Mouse (Mus musculus) macrophage (primary cell): ENCODE data around the gene Lman2. TPM values are rescaled to one million over a fixed set of nuclear protein-coding genes. Genes with fewer than 3 reads are reported as not detected.

Experiments used
- H3K27ac ChIP-seq: fragments of 350-480 bp; formaldehyde crosslinking; 2 replicates; pipeline ENCODE4 v1.9.0; 2021
- H3K36me3 ChIP-seq: fragments of 350-480 bp; formaldehyde crosslinking; 2 replicates; pipeline ENCODE4 v1.9.0; 2021; ENCODE audit errors: inconsistent target
- H3K4me3 ChIP-seq: fragments of 350-480 bp; formaldehyde crosslinking; 2 replicates; pipeline ENCODE4 v1.9.0; 2021; ENCODE audit errors: inconsistent target
- H3K79me2 ChIP-seq: fragments of 350-480 bp; formaldehyde crosslinking; 2 replicates; pipeline ENCODE4 v1.9.0; 2021; ENCODE audit errors: inconsistent target
- WGBS: methylation state at CpG from one replicate; pipeline ENCODE4 v1.1.7; 2026; ENCODE audit warnings: inconsistent platforms; ENCODE audit not compliant: missing documents; 5-methylcytosine and 5-hydroxymethylcytosine counted together
- polyA plus RNA-seq: library from polyadenylated mRNA; stranded (reverse); fragments of 250-400 nt; gene quantifications from 3 replicates; pipeline ENCODE4 v1.2.4, GENCODE M21; 2018; ENCODE audit warnings: inconsistent platforms

The Lman2 gene
- polyA plus RNA-seq, 1 experiment from 2014 or later = 69.2 TPM

DNA sequence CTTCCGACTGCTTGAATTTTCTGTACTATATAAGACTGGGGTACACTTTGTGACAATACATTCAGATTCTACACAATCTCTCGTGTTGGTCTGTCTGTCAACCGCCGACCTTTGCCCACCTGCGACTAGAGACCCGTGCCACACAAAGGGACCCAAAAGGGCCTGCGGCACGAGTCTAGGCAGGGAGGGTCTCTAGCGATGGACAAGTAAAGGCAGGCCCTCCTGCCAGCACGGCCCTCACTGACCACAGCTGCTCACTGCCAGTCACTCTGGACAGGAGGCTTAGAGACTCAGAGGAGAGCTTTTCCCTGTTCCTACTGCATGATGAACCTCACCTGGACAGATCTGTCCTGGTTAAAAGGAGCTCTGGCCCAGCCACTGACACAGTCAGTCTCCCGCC lies 20.1 kb downstream of the Lman2 start:
- H3K27ac ChIP-seq = no peak overlapping the region
- H3K79me2 ChIP-seq = no peaks in the 10 kb centered on the region
- H3K4me3 ChIP-seq = no peak overlapping the region
- WGBS = 80% methylated on average over 9 of the region's 11 CpGs
- H3K36me3 ChIP-seq = peaks cover 27% of the 10 kb centered on the region

- no peak overlapping the region for H3K27ac ChIP-seq
- 54% methylated on average over 2 of the region's 2 CpGs for WGBS
Measured at GRCm38 (mm10) chr13:55339259-55339658, 23.3 kb downstream of the Lman2 start.

GRCm38 (mm10) chr13:55338131-55339054 lies 24.2 kb downstream of the Lman2 start:
- Histone ChIP-seq H3K79me2 (no peaks in the 10 kb centered on the region), H3K36me3 (no peaks in the 10 kb centered on the region), H3K4me3 (no peak overlapping the region), H3K27ac (no peak overlapping the region)
- 83% methylated on average over 12 of the region's 12 CpGs for WGBS

More at GRCm38 (mm10) chr13:55339259-55339658, 23.3 kb downstream of the Lman2 start:
- Histone ChIP-seq H3K36me3 (no peaks in the 10 kb centered on the region), H3K4me3 (no peak overlapping the region), H3K79me2 (no peaks in the 10 kb centered on the region)

GRCm38 (mm10) chr13:55337341-55337975 lies 25.1 kb downstream of the Lman2 start:
- Histone ChIP-seq H3K79me2 (no peaks in the 10 kb centered on the region), H3K36me3 (no peaks in the 10 kb centered on the region), H3K27ac (no peak overlapping the region), H3K4me3 (no peak overlapping the region)
- WGBS = 95% methylated on average over 10 of the region's 10 CpGs

- WGBS = 95% methylated on average over 4 of the region's 4 CpGs
- Histone ChIP-seq H3K27ac (no peak overlapping the region), H3K4me3 (no peak overlapping the region), H3K36me3 (no peaks in the 10 kb centered on the region), H3K79me2 (no peaks in the 10 kb centered on the region)
Measured at GRCm38 (mm10) chr13:55335701-55336100, 26.9 kb downstream of the Lman2 start.

DNA sequence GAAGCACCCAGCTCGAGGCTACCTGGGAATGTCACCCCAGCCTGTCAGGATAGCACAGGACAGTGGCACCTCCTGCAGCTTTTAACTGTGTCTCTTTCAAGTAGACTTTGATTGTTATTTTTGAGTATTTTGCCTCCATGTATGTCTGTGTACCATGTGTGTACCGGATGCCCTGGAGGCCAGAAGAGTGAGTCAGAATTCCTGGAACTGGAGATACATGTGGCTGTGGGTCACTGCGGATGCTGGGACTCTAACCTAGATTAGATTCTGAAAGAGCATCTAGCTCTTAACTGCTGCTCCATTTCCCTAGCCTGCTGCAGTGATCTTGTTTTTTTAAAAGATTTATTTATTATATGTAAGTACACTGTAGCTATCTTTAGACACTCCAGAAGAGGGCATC lies 30.3 kb downstream of the Lman2 start:
- no peak overlapping the region for H3K27ac ChIP-seq
- no peaks in the 10 kb centered on the region for H3K36me3 ChIP-seq
- WGBS = 97% methylated on average over 3 of the region's 3 CpGs
- no peak overlapping the region for H3K4me3 ChIP-seq
- peaks cover 6% of the 10 kb centered on the region; the same call in 1 of the 2 replicates for H3K79me2 ChIP-seq

DNA sequence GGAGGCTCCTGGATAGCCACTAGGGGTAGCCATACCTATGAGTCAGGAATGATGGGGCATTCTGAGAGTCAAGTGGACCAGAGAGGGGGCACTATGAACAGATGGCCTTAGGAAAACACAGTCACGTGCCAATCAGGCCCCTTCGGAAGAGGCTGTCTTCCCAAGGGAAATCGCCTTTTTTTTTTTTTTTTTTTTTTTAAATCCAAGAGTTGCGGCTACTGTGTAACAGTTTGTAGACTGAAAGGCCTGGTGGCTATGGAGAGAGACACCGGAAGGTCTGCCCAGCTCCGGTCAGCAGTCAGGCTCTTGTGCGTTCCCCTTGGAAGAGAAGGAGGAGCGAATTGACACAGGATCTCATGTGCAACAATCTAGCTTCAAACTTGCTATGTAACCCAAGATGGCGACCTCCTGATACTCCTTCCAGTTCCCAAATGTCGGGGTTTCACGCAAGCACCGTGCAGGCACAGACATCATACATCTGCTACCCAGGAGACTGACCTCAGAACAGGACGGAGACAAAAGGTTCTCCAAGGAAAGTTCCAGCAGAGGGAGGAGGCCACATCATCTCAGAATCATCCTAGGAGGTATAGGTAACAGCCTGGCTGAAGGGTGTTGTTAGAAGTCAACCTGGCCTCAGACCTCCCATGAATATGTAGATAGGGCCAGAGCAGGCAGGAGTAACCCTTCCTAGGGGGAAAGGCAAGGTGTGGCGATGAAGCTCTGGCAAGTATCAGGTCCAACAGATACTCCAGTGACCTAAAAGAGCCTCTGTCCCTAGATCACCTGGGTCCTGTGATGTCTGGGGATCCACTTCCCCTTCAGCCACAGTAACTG lies 31.8 kb downstream of the Lman2 start:
- H3K79me2 ChIP-seq = peaks cover 6% of the 10 kb centered on the region; the same call in 1 of the 2 replicates
- no peaks in the 10 kb centered on the region for H3K36me3 ChIP-seq
- peak overlapping the region; percentile 65 for H3K27ac ChIP-seq
- WGBS = 84% methylated on average over 13 of the region's 14 CpGs
- peak overlapping the region; percentile 30 for H3K4me3 ChIP-seq

DNA sequence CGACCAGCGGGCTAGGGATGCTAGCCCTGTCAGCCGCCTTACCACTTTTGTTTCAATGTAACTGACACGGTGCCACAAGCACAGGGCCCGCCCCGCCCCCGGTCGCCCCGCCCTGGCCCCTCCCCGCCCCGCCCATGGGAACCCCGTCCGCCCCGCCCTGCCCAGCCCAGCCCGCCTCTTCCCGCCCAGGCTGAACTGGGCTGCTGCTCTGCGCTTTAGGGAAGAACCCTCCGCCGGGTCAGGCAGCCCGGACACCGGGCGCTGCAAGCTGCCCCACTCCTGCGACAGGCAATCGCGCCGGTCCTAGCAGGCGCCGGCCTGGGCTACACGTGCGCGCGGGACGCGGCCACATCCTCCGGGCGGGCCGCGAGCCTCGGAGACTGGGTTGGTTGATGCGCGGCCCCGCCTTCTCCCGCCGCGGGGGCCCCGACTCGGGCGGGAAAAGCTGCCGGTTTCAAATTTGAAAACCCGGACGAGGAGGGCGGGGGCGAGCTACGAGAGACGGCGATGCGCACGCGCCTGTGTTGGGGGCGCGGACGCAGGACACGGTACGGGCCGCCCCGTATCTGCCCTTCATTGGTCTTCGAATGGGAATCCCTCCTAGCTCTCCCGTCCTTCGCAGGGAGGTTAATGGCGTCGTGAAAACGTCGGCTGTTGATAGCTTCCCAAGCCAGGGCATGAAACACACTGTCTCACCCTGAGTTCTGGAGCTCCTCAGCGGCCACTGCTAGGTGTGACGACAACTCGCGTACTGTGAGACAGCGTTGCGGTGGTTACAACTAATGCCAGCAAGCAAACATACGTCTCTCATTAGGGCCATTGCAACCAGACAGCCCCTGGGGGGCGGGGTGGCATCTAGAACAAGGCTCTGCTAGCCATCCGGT lies 32.7 kb downstream of the Lman2 start, which contains the start of gene Mxd3:
Mxd3 (minus strand) TSS at position 141 of the 884 bp plus-strand sequence.
- Histone ChIP-seq H3K79me2 (peaks cover 6% of the 10 kb centered on the region; the same call in 1 of the 2 replicates), H3K36me3 (no peaks in the 10 kb centered on the region), H3K4me3 (peak within 1 kb of the TSS; percentile 44), H3K27ac (peak within 1 kb of the TSS; percentile 65)
- under 1% methylated on average over 53 of the region's 82 CpGs for WGBS

DNA sequence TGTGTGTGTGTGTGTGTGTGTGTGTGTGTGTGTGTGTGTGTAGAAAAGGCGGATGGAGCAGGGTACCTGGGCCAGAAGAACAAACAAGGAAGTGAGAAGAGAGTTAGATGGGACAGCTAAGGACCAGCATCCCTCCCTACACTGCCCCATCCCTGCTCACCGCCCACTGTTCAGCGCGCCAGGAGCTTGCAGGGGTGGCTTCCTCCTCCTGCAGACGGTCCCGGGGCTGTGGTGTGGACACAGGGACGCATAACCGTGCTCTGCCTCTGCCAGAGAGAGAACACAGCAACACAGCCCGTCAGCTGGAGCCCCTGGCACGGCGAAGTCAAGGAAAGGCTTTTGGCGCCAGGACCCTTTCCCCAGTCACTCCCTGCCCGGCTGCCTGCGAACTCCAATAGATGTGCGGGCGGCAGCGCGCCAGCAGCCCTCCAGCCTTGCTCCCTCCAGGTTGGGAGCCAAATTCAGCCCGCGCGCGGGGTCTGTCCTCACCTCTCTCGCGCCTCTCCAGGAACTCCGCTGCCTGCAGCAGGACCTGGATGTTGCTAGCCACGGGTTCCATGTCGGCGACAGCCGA lies 33.4 kb downstream of the Lman2 start:
- 0% methylated on average over 21 of the region's 29 CpGs for WGBS
- Histone ChIP-seq H3K4me3 (peak overlapping the region; percentile 44), H3K27ac (0 out of 2 replicates have a peak overlapping the region, but pooled peaks have one; percentile 8), H3K36me3 (peaks cover 4% of the 10 kb centered on the region; the same call in 1 of the 2 replicates), H3K79me2 (peaks cover 10% of the 10 kb centered on the region)

DNA sequence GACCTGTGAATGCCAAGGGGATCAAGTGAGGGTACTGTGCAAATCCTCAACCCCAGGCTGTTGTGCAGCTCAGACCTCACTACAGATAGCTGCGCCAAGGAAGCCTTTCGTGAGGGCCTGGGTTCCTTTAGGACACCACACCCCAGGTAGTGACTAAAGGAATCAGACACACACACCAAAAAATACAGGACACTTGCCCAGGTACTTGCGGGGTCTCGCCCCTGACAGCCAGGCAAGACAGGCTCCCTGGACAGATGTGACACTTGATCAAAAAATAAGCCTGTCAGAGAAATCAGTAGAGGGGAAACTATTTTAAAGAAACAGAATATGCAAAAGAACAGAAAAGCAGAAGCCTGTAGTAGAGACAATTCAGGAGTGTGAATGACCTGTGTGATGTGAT lies 33.9 kb downstream of the Lman2 start:
- H3K36me3 ChIP-seq = peaks cover 10% of the 10 kb centered on the region; the same call in 1 of the 2 replicates
- no peak overlapping the region for H3K27ac ChIP-seq
- 96% methylated on average over 4 of the region's 4 CpGs for WGBS
- H3K79me2 ChIP-seq = peaks cover 15% of the 10 kb centered on the region
- H3K4me3 ChIP-seq = peak overlapping the region; percentile 44; the same call in 1 of the 2 replicates

- peaks cover 14% of the 10 kb centered on the region; the same call in 1 of the 2 replicates for H3K36me3 ChIP-seq
- H3K79me2 ChIP-seq = peaks cover 20% of the 10 kb centered on the region
- H3K27ac ChIP-seq = no peak overlapping the region
- 97% methylated on average over 6 of the region's 6 CpGs for WGBS
- no peak overlapping the region for H3K4me3 ChIP-seq
Measured at GRCm38 (mm10) chr13:55328171-55328570, 34.4 kb downstream of the Lman2 start.

GRCm38 (mm10) chr13:55327633-55328032 lies 35.0 kb downstream of the Lman2 start:
- H3K27ac ChIP-seq = no peak overlapping the region

GRCm38 (mm10) chr13:55327169-55327568 lies 35.4 kb downstream of the Lman2 start:
- no peak overlapping the region for H3K4me3 ChIP-seq
- 77% methylated on average over 4 of the region's 4 CpGs for WGBS
- H3K36me3 ChIP-seq = peaks cover 14% of the 10 kb centered on the region; the same call in 1 of the 2 replicates

More at GRCm38 (mm10) chr13:55327633-55328032, 35.0 kb downstream of the Lman2 start:
- H3K4me3 ChIP-seq = no peak overlapping the region
- H3K36me3 ChIP-seq = peaks cover 14% of the 10 kb centered on the region; the same call in 1 of the 2 replicates
- peaks cover 25% of the 10 kb centered on the region for H3K79me2 ChIP-seq
- 2% methylated on average over 5 of the region's 8 CpGs for WGBS

More at GRCm38 (mm10) chr13:55327169-55327568, 35.4 kb downstream of the Lman2 start:
- no peak overlapping the region for H3K27ac ChIP-seq
- peaks cover 30% of the 10 kb centered on the region for H3K79me2 ChIP-seq
